Mouse (Mus musculus) right cerebral cortex, postnatal 10 days (tissue): ENCODE data around the gene Add1.
A peak's percentile ranks its signal among the peaks of the same experiment; 100 is the strongest.

Source experiments
- DNase-seq, 2 experiments: peaks; one replicate each; pipeline ENCODE4 v3.0.0; 2021; ENCODE audit warnings: low spot score in 2 of 2

Add1 gene

GRCm38 (mm10) chr5:34607100-34607880 is 33.8 kb downstream of the Add1 start:
- no peak for DNase-seq

GRCm38 (mm10) chr5:34608226-34608625 is 34.8 kb downstream of the Add1 start:
- DNase-seq = no peak

GRCm38 (mm10) chr5:34609966-34610365 is 36.5 kb downstream of the Add1 start:
- no peak for DNase-seq

- DNase-seq = no peak
Measured at GRCm38 (mm10) chr5:34632996-34633395, 59.5 kb downstream of the Add1 start.

- DNase-seq = peak in 1 of 2 experiments; percentile 42
Measured at GRCm38 (mm10) chr5:34633641-34634040, 60.2 kb downstream of the Add1 start.

- no peak for DNase-seq
Measured at GRCm38 (mm10) chr5:34634746-34635400, 61.4 kb downstream of the Add1 start.

- DNase-seq = peak; percentile 33 to 58
Measured at GRCm38 (mm10) chr5:34635665-34636192, 62.3 kb downstream of the Add1 start.

GRCm38 (mm10) chr5:34636481-34637287 is 63.2 kb downstream of the Add1 start, which contains the start of gene Mfsd10:
Gene Mfsd10, minus strand, starts transcription at chr5:34637212.
- DNase-seq = peak; percentile 92

- no peak for DNase-seq
Measured at GRCm38 (mm10) chr5:34637591-34638156, 64.2 kb downstream of the Add1 start.

GRCm38 (mm10) chr5:34641991-34642390 is 68.5 kb downstream of the Add1 start:
- no peak for DNase-seq

GRCm38 (mm10) chr5:34642932-34643331 is 69.5 kb downstream of the Add1 start:
- DNase-seq = peak; percentile 63 to 65

GRCm38 (mm10) chr5:34647581-34647980 is 74.1 kb downstream of the Add1 start:
- DNase-seq = peak in 1 of 2 experiments; percentile 58

GRCm38 (mm10) chr5:34652961-34653360 is 79.5 kb downstream of the Add1 start:
- DNase-seq = no peak

- DNase-seq = no peak
Measured at GRCm38 (mm10) chr5:34654881-34655280, 81.4 kb downstream of the Add1 start.

GRCm38 (mm10) chr5:34657556-34657955 is 84.1 kb downstream of the Add1 start:
- no peak for DNase-seq

- peak; percentile 100 for DNase-seq
Measured at GRCm38 (mm10) chr5:34659686-34660590, 86.5 kb downstream of the Add1 start, which contains the start of the genes Nop14 and Grk4. Gene Nop14, minus strand, starts transcription at chr5:34660148. Gene Grk4, plus strand, starts transcription at chr5:34660379.

GRCm38 (mm10) chr5:34660591-34661130 is 87.2 kb downstream of the Add1 start:
- no peak for DNase-seq

GRCm38 (mm10) chr5:34661909-34662308 is 88.4 kb downstream of the Add1 start:
- peak in 1 of 2 experiments; percentile 14 for DNase-seq

GRCm38 (mm10) chr5:34663231-34663630 is 89.8 kb downstream of the Add1 start:
- no peak for DNase-seq

GRCm38 (mm10) chr5:34669493-34669892 is 96.0 kb downstream of the Add1 start:
- DNase-seq = no peak
